Mouse (Mus musculus) olfactory bulb, adult 2 months (tissue): ENCODE measurements around the gene Lta.

ENCODE experiments used
- CTCF ChIP-seq: fragments of 200-500 bp; IDR thresholded peaks from 2 replicates; pipeline ENCODE4 v1.5.1; 2012; ENCODE audit warnings: low read depth, mild to moderate bottlenecking, low read length, moderate library complexity; ENCODE audit not compliant: insufficient read depth
- POLR2A ChIP-seq: fragments of 200-500 bp; IDR thresholded peaks from 2 replicates; pipeline ENCODE4 v1.6.1; 2012; ENCODE audit warnings: mild to moderate bottlenecking, low read depth, low read length, moderate library complexity; ENCODE audit not compliant: insufficient read depth

- no peak for TF ChIP-seq CTCF
- TF ChIP-seq POLR2A, result no peak
Measured at GRCm38 (mm10) chr17:35231022-35231421, 25.9 kb upstream of the Lta start.
